Mouse (Mus musculus) gonadal fat pad, adult 2 months (tissue): ENCODE results near the gene Myo15. TPM values are rescaled to one million over a fixed set of nuclear protein-coding genes. Genes with fewer than 3 reads are reported as not detected.
A peak's percentile ranks its signal among the peaks of the same experiment; 100 is the strongest.
"Not testable (repeated sequence)": the region's sequence is repeated elsewhere in the genome, so short reads cannot be mapped to it uniquely, and the experiment has no call there.

Source experiments
- DNase-seq: peaks from one replicate; pipeline ENCODE4 v3.0.0-alpha.2; 2012; ENCODE audit warnings: low read depth
- polyA plus RNA-seq: library from polyadenylated mRNA; depleted of rRNA; stranded (reverse); fragments of >200 nt; gene quantifications from 2 replicates; pipeline ENCODE4 v1.2.3, GENCODE M21; 2012

Myo15 gene
- polyA plus RNA-seq, 1 experiment: 0.35 TPM

DNA sequence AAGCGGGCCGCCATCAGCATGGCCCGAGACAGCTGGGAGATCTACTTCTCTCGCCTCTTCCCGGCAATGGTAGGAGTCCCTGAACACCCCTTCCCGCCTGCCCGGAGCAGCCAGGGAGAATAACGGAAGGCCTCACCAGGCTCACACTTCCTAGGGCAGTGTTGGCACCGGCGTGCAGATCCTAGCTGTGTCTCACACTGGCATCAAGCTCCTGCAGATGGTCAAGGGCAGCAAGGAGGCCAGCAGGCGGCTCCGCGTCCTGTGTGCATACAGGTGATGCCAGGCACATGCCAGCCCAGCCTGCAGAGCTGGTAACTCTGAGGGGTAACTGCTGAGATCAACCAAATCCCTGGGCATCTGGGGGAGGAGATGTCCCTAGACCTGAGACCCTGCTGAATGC is 38.1 kb downstream of the Myo15 start:
- no peak for DNase-seq

DNA sequence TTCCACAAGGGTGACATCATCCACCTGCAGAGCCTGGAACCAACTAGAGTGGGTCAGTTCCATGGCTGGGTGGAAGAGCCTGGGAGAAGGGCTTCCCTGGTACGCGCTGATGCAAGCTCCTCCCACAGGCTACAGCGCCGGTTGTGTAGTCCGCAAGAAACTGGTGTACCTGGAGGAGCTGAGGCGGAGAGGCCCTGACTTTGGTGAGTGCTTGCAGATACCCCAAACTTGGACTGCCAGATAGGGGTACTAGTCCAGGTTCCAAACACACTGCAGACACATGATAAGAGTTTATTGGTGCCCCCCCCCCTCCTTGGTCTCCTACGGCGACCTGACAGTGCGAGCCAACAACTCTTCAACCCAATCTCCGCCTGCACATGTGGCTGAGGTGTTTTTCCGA is 39.8 kb downstream of the Myo15 start:
- DNase-seq: no peak

DNA sequence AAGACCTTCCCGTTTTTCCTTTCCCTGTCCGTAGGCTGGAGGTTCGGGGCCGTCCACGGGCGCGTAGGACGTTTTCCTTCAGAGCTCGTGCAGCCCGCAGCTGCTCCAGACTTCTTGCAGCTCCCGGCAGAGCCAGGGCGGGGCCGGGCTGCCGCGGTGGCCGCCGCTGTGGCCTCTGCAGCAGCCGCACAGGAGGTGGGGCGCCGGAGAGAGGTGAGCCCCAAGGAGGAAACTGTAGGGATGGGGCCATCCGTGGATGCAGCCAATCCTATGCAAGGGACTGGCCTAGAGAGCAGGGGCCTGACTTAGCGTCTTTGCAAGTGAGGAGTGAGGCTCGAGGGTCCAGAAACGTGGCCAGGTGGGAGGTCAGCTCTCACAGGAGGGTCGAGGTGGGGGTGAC is 40.4 kb downstream of the Myo15 start:
- DNase-seq: no peak

DNA sequence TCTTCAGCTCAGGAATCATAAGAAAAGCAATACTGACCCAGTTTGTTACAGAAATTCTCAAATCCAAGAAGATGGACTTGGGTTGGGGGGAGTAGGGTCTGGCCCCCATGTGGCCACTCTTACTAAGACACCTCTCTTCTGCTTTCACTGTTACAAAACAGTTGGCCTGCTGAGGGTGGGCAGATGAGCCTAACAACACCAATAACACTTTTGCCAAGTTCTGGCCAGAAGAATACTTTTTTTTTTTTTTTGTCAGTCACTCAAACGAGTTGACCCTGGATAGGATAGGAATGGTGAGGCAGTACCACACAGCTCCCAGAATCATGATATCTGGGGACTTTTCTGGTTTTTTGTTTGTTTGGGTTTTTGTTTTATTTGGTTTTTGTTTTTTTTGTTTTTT is 42.8 kb downstream of the Myo15 start:
- DNase-seq: no peak

DNA sequence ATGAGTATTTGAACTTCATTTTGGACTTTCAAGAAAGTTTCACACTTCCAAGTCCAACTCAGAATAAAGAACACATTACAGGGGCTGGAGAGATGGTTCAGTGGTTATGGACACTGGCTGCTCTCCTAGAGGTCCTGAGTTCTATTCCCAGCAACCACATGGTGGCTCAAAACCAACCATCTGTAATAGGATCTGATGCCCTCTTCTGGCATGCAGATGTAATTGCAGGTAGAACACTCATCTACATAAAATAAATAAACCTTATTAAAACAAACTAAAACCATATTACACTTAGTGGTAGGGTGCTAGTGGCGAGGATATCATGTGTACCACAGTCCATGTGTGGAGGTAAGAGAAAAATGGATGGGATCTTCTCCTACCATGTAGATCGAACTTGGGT is 43.4 kb downstream of the Myo15 start:
- DNase-seq: no peak

DNA sequence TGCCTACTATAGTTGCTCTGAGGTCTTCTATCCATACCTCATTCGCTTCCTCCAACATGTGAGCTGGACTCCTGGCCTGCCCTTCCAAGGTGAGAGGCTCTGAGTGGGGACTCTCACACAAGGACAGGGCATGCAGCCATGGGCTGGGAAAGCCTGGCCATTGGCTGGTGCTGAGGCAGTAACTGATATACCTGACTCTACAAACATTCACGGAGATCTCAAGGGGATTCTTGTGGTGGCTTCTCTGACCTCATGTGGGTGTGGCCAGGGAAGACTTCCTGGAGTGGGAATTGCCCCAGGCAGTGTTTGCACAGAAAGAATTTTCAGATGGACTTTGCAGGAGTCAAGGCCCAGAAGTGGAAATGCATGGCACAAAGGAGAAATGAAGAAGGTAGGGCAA is 45.8 kb downstream of the Myo15 start:
- DNase-seq: no peak

DNA sequence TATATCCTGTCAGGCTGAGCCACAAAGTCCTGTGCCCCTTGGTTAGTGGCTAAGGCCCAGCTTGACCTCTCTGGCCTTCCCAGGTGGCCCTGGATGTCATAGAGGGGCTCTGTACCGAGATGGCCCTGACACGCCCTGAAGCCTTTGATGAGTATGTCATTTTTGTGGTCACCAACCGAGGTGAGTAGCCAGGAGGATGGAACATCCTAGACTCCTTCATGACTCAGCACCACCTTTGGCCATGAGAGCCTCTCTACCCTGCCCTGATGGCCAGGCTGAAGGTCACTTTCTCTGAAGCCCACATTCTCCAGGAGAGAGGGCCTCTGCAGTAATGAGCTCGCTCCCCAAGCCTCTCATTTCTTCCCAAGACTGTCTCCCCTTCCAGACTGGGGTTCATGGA is 49.2 kb downstream of the Myo15 start:
- DNase-seq: no peak

DNA sequence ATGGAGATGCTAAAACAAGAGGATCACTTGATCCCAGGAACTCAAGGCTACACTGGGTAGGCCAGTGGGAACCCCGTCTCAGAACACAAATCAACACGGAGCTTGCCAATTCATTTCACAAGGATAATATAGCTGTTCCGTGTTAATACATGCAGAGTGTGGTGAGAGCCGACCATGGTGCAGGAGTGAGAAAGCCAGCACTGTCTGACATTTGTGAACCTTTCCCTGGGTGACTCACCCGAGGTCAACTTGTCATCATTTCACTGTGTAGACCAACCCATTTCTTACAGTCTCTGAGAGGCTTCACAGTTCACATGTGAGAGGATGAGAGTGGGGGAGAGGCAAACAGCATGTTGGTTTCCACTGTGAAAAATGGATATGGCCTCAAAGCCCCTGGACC is 52.9 kb downstream of the Myo15 start:
- DNase-seq: no peak

DNA sequence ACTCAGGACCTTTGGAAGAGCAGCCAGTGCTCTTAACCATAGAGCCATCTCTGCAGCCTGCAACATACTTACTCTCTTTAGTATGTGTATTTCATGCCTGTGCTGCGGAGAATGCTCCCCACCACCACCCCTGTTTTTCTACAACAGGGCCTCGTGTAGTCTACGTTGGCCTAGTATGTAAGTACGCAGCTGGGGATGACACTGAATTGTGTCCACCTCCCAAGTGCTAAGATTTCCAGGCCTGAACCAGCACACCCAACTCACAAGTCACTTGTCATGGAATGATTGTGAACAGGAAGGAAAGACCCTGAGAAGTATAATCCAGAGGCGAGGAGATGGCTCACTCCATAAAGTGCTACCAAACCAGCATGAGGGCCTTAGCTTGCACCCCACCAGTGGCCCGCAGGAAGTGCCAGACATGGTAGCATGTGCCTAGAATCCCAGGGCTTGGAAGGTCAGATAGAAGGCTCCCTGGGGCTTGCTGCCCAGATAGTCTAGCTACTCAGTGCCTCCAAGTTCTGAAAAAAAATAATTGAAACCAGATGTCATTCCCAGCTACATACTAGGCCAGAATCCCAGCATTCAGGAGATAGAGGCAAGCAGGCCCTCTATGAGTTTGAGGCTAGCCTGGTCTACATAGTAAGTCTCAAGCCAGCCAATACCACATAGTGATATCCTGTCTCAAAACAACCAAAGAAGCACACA is 53.7 kb downstream of the Myo15 start:
- DNase-seq: no peak

DNA sequence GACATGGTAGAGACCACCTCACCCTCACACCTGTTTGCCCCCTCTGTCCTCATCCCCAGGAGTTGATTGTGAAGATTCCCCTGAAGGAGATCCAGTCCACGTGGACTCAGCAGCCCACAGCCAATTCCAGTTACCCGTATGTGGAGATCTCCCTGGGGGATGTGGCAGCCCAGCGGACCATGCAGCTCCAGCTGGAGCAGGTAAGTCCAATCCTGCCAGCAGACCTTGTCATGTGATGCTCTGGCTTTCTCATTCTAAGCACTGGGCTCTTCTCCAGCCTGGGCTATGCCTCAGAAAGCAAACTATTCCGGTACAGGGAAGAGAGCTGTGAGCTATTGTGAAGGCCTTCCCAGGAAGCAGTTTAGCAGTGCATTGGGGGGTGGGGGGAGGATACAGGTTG is 57.3 kb downstream of the Myo15 start:
- DNase-seq: no peak

DNA sequence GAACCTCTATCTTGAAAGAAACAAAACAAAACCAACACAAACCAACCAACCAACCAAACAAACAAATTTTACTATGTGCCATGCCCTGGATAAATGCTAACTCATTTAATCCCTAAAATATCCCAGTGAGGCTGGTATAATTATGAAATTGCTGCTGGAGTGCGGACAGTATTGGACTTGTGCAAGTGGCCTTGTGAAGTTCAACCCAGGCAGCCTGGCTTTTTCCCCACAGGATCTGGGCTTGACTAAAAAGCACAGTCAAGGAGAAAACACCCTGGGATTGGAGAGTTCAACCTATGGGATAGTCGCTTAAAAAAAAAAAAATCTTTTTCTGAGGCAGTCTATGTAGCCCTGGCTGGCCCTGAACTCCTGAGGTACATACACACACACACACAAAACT is 66.5 kb downstream of the Myo15 start:
- no peak for DNase-seq

DNA sequence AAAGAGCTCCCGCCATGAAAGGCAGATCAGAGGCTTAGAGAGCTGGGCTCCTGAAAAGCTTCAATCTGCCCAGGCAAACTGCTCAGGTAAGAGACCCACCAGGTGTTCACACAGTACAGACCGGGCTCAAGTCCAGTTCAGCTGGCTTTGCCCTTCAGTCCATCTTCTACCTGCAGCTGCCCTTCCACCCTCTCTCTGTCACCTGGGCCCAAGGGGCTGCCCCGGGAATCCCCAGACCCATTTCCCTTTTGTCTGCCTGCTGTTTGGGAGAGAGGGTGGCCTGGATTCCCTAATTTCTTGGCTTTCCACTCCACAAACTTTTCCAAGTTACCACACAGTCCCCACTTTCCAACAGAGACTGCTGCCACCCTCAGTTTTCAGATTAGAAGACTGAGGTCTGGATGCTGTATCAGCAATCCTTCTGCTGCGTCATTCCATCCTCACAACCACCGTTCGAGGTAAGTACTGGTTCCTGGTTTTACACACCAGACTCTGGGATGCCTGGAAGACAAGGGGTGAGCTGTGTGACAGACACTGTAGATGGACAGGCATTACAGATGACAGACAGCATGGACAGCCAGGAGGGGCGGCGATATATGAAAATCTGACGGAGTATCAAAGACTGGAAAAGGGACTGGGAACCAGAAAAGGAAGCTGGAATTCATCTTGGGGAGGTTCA is 67.2 kb downstream of the Myo15 start, which contains the start of gene Alkbh5:
Alkbh5 (plus strand) TSS at position 202 of the 679 bp plus-strand sequence.
- DNase-seq: no peak

DNA sequence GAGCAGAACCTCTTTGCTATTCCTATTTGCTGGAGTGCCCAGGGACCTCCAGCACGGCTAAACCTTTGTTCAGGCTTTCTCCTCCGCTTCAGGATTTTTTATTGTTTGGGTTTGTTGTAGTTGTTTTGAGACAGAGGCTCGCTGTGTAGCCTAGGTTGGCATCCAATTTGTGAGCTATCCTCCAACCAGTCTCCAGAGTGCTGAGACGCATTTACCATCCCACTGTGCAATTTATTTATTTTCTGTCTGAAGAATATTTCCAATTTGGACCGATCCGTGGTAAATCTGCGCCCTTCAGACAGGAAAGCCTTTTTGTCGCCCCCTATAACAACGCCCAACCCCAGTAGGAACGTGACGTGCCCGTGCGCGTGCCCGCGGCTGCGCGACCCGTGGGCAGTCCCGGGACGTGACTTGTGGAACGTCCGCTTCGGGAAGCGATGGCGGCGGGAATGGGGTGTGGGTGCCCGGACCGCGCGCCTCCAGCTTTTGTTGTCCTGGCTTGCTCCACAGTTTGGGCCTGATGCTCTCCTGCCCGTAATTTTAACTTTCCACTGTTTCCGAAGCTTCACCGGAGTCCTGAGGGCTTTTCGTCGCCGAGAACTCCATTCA is 67.8 kb downstream of the Myo15 start:
- no peak for DNase-seq

DNA sequence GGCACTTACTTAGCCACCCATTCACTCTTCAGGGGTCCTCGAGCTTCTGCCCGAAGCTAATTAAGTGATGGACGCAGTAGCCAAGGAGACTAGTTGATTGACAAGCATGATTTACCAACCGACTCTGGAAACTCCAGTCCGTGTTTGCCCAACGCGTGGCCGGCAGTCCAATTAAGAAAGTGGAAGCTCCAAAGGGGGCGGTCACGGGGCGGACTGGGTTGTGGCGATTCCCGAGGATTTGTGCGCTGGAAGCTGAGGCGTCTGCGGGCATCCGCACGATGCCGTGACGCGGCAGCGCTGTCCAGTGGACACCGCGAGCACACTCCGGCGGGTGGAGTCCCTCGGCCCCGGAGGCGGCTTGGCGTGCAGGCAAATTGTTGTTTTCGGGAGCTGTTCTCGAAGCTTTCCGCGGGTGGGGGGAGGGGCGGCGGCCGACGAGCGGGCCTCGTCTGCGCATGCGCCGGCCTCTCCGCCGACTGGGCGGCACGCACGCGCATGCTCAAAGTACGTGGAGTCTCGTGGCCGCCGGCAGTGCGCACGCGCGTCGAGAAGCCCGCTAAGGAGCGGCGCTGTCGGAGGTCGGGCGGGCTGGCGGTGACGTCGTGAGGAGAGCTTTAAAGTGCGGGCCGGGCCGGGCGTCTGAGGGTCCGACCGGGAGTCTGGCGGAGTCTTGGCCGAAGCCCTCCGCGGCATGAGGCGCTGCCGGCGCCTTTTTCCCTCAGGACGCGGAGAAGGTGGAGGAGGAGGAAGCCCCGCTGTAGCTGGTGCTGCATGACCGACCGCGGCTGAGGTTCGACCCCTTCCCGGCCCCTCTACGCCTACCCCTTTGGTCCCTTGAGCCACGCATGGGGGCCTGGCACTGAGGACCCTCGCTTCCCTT is 68.6 kb downstream of the Myo15 start:
- peak; percentile 75 for DNase-seq

DNA sequence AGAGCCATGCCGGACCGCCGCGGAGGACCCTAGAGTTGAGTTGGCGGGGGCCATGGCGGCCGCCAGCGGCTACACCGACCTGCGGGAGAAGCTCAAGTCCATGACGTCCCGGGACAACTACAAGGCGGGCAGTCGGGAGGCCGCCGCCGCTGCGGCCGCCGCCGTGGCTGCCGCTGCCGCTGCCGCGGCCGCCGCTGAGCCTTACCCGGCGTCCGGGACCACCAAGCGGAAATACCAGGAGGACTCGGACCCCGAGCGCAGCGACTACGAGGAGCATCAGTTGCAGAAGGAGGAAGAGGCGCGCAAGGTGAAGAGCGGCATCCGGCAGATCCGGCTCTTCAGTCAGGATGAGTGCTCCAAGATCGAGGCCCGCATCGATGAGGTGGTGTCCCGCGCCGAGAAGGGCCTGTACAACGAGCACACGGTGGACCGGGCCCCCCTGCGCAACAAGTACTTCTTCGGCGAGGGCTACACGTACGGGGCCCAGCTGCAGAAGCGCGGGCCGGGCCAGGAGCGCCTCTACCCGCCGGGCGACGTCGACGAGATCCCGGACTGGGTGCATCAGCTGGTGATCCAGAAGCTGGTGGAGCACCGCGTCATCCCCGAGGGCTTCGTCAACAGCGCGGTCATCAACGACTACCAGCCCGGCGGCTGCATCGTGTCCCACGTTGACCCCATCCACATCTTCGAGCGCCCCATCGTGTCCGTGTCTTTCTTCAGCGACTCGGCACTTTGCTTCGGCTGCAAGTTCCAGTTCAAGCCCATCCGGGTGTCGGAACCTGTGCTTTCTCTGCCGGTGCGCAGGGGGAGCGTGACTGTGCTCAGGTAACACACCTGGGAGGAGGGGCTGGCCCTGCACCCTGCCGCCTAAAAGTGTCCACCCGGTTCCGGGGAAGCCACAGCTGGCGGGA is 69.5 kb downstream of the Myo15 start:
- DNase-seq: no peak

DNA sequence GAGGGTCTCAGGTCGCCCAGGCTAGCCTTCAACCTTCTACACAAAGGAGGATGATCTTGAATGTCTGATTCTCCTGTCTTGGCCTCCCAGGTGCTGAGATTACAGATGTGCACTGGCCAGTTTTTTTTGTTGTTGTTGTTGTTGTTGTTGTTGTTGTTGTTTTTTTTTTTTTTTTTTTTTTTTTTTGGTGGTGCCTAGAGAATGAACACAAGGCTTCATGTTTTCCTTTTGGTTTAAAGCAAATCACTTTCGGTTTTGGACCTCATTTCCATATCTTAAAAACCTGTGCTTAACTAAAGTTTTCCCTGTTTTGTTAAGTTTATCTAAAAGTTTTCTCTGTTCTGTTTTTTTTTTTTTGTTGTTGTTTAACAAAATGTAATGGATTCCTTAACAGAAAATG is 70.4 kb downstream of the Myo15 start:
- no peak for DNase-seq

DNA sequence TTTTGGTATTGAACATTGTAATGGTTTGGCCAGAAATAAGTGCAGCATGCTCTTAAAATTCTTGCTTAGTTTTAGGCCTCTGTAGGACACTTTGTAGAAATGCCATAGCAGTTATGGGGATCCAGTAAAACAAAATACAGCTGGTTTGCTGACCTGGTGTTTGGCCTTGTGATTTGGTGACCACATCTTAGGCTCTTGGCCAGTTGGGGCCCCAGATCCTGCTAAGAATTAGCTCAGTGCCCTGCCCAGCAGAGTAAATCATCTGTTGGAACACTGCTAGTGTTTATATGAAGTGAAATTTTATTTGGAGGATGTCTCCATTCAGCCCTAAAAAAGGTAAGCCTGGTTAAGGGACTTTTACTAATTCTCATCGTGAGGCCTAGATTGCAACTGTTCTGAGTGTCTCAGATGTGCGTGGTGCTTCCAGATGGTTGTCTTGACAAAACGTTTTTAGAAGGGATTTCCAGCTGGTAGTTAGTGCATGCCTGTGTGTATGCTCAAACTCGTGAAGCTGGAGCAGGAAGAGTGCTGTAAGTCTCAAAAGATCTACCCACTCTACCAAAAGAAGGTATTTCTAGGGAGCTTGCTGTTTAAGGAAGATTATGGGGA is 71.0 kb downstream of the Myo15 start:
- DNase-seq: no peak

DNA sequence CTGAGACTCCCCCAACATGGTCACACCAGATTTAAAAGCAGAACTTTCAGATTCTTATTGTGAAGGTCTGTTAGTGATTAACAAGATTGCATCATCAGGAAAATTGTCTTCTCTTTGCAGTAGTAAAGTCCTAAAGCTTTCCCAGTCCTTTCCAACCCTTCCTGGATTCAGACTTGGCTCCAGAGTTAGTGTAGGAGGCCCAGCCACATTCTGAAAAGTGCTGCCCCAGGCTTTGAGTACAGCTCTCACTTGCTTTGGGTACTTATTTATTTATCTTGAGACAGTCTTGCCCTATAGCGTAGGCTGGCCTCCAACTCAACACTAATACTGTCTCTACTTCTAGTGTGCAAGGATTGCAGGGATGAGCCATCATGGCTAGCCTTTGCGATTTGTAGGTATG is 71.6 kb downstream of the Myo15 start:
- DNase-seq: peak; percentile 70

DNA sequence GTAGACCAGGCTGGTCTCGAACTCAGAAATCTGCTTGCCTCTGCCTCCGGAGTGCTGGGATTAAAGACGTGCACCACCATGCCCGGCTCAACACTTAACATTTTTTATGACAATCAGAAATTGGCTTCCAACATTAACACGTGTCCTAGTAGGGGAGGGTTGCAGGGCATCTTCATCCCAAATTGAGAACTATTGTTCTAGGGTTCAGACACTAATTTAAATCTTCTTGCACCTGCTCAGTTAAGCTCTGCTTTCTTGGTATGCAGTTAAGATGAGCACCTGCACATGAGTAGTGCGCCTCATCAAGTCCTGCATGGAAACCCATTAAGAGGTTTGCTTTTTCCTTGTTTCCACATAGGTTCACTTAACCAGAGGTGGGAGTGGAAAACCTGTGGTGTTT is 72.7 kb downstream of the Myo15 start:
- DNase-seq: no peak

DNA sequence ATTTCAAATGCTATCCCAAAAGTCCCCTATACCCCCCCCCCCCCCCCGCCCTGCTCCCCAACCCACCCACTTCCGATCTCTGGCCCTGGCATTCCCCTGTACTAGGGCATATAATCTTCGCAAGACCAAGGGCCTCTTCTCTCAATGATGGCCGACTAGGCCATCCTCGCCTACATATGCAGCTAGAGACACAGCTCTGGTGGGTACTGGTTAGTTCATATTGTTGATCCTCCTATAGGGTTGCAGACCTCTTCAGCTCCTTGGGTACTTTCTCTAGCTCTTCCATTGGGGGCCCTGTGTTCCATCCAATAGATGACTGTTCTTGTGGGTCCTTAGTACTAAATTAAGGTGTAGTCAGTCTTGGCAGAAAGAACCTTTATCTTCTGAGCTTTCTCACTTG is 74.1 kb downstream of the Myo15 start:
- not testable (repeated sequence) for DNase-seq

DNA sequence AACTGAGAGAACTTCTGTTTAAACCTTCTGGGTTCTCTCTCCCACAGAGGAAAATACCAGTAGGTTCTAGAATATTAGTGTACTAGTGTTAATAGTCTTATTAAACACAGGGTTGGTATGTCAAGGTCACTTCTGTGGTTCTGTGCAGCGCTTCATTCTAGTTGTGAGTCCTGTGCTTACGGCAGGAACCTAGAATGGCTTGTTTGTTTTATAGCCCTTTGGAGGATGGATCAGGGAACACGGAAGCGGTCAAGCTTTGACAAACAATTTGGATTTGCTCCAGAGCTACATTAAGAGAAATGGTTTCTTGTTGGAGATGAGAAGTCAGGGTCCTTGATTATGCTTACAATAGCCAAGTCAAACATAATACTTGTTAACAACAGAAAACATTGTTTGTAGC is 76.3 kb downstream of the Myo15 start:
- DNase-seq: no peak
